Mouse (Mus musculus): ENCODE measurements around the gene Tigd3. TPM values are rescaled to one million over a fixed set of nuclear protein-coding genes. Genes with fewer than 3 reads are reported as not detected.

Tigd3 gene
- polyA plus RNA-seq, 1 experiment, result 0.28 TPM

GRCm38 (mm10) chr19:5842785-5843730 is 50.9 kb downstream of the Tigd3 start:
- Histone ChIP-seq H3K4me3 (replicated peaks) (peak overlapping the region; percentile 67), H3K4me1 (ENCODE audit: control insufficient read depth) (peaks cover 86% of the 10 kb centered on the region), H3K27me3 (ENCODE audit: control insufficient read depth) (peaks cover 6% of the 10 kb centered on the region), H3K9me3 (ENCODE audit: control insufficient read depth, low read length) (no peaks in the 10 kb centered on the region), H3K36me3 (ENCODE audit: control insufficient read depth) (peaks cover 20% of the 10 kb centered on the region)
- TF ChIP-seq TAL1 (IDR thresholded peaks at IDR 0.05; ENCODE audit: low read length) (no peak), GATA1 (IDR thresholded peaks at IDR 0.05; ENCODE audit: low read length) (no peak)

GRCm38 (mm10) chr19:5841999-5842784 is 51.8 kb downstream of the Tigd3 start:
- H3K9me3 ChIP-seq (ENCODE audit: control insufficient read depth, low read length), result no peaks in the 10 kb centered on the region
- H3K4me3 ChIP-seq (replicated peaks), result peak overlapping the region; percentile 67
- no peak for TF ChIP-seq GATA1 (IDR thresholded peaks at IDR 0.05; ENCODE audit: low read length)
- no peak for TF ChIP-seq TAL1 (IDR thresholded peaks at IDR 0.05; ENCODE audit: low read length)
- H3K36me3 ChIP-seq (ENCODE audit: control insufficient read depth), result peaks cover 20% of the 10 kb centered on the region
- peaks cover 6% of the 10 kb centered on the region for H3K27me3 ChIP-seq (ENCODE audit: control insufficient read depth)
- H3K4me1 ChIP-seq (ENCODE audit: control insufficient read depth), result peaks cover 78% of the 10 kb centered on the region

GRCm38 (mm10) chr19:5841389-5841946 is 52.5 kb downstream of the Tigd3 start:
- TF ChIP-seq TAL1 (IDR thresholded peaks at IDR 0.05; ENCODE audit: low read length) (no peak), GATA1 (IDR thresholded peaks at IDR 0.05; ENCODE audit: low read length) (no peak)
- Histone ChIP-seq H3K4me3 (replicated peaks) (peak overlapping the region; percentile 67), H3K27me3 (ENCODE audit: control insufficient read depth) (peaks cover 10% of the 10 kb centered on the region), H3K36me3 (ENCODE audit: control insufficient read depth) (peaks cover 20% of the 10 kb centered on the region), H3K4me1 (ENCODE audit: control insufficient read depth) (peaks cover 74% of the 10 kb centered on the region), H3K9me3 (ENCODE audit: control insufficient read depth, low read length) (no peaks in the 10 kb centered on the region)

Other genes starting within 250 kb of the Tigd3 start
- gene Sipa1, start 230.4 kb downstream of the Tigd3 start, polyA plus RNA-seq (2012), result 63.2 and 69.8 TPM in 2 replicates
- 18.5 and 20.2 TPM in 2 replicates for gene Map3k11, start 205.4 kb downstream of the Tigd3 start, polyA plus RNA-seq (2012)
- gene Pcnx3, start 205.2 kb downstream of the Tigd3 start, polyA plus RNA-seq (2012), result 43.8 and 46.7 TPM in 2 replicates
- 0.04 and 0.06 TPM in 2 replicates for gene Kcnk7, start 189.8 kb downstream of the Tigd3 start, polyA plus RNA-seq (2012)
- 88.4 and 106 TPM in 2 replicates for gene Ehbp1l1, start 167.8 kb downstream of the Tigd3 start, polyA plus RNA-seq (2012)
- gene Fam89b, start 164.5 kb downstream of the Tigd3 start, polyA plus RNA-seq (2012), result 33.0 and 41.0 TPM in 2 replicates
- 0.06 and 0.09 TPM in 2 replicates for gene Ltbp3, start 153.2 kb downstream of the Tigd3 start, polyA plus RNA-seq (2012)
- 8.2 TPM in 2 replicates for gene Scyl1, start 122.7 kb downstream of the Tigd3 start, polyA plus RNA-seq (2012)
- gene Frmd8, start 18.9 kb downstream of the Tigd3 start, polyA plus RNA-seq (2012), result 0.74 and 0.75 TPM in 2 replicates
- gene Slc25a45, start 16.3 kb downstream of the Tigd3 start, polyA plus RNA-seq (2012), result 0.07 TPM in 1 of 2 replicates, not detected in the other
- 2.7 and 8.5 TPM in 2 replicates for gene Dpf2, start 18.9 kb upstream of the Tigd3 start, polyA plus RNA-seq (2012)
- gene Cdc42ep2, start 30.7 kb upstream of the Tigd3 start, polyA plus RNA-seq (2012), result 0.10 and 0.13 TPM in 2 replicates
- 6.6 and 6.8 TPM in 2 replicates for gene Pola2, start 70.1 kb upstream of the Tigd3 start, polyA plus RNA-seq (2012)
- not detected in 2 replicates for gene Slc22a20, start 92.0 kb upstream of the Tigd3 start, polyA plus RNA-seq (2012)
- 38.5 and 46.1 TPM in 2 replicates for gene Capn1, start 121.7 kb upstream of the Tigd3 start, polyA plus RNA-seq (2012)
- gene Syvn1, start 152.4 kb upstream of the Tigd3 start, polyA plus RNA-seq (2012), result 9.5 and 10.2 TPM in 2 replicates
- gene Mrpl49, start 163.6 kb upstream of the Tigd3 start, polyA plus RNA-seq (2012), result 4.9 and 6.3 TPM in 2 replicates
- 521 and 530 TPM in 2 replicates for gene Fau, start 163.7 kb upstream of the Tigd3 start, polyA plus RNA-seq (2012)
- gene Znhit2, start 167.0 kb upstream of the Tigd3 start, polyA plus RNA-seq (2012), result 8.6 and 9.3 TPM in 2 replicates
- gene Tm7sf2, start 174.2 kb upstream of the Tigd3 start, polyA plus RNA-seq (2012), result 0.31 and 1.4 TPM in 2 replicates
- 3.9 and 4.9 TPM in 2 replicates for gene Vps51, start 183.1 kb upstream of the Tigd3 start, polyA plus RNA-seq (2012)
- gene Tmem262, start 185.9 kb upstream of the Tigd3 start, polyA plus RNA-seq (2012), result not detected in 2 replicates
- gene Gm28374, start 188.1 kb upstream of the Tigd3 start, polyA plus RNA-seq (2012), result 0.06 TPM in 1 of 2 replicates, not detected in the other
- 5.1 and 6.9 TPM in 2 replicates for gene Zfpl1, start 190.8 kb upstream of the Tigd3 start, polyA plus RNA-seq (2012)
- gene Cdca5, start 190.8 kb upstream of the Tigd3 start, polyA plus RNA-seq (2012), result 2.2 and 2.3 TPM in 2 replicates
- 1.3 and 1.4 TPM in 2 replicates for gene AC131692.1, start 200.3 kb upstream of the Tigd3 start, polyA plus RNA-seq (2012)
- gene Naaladl1, start 211.6 kb upstream of the Tigd3 start, polyA plus RNA-seq (2012), result 0.26 and 0.35 TPM in 2 replicates
- 7.2 TPM in 2 replicates for gene Sac3d1, start 224.5 kb upstream of the Tigd3 start, polyA plus RNA-seq (2012)
- 87.4 and 91.3 TPM in 2 replicates for gene Snx15, start 234.2 kb upstream of the Tigd3 start, polyA plus RNA-seq (2012)
- gene Batf2, start 246.8 kb upstream of the Tigd3 start, polyA plus RNA-seq (2012), result 0.03 TPM in 1 of 2 replicates, not detected in the other
- gene Arl2, start 247.4 kb upstream of the Tigd3 start, polyA plus RNA-seq (2012), result 9.5 and 10.8 TPM in 2 replicates

Measured in erythroblast, embryonic 14.5 days (primary cell).